Mouse (Mus musculus) NIH3T3 (cell line): ENCODE measurements around the gene 1700001P01Rik.

Experiments
- DNase-seq: peaks from one replicate; pipeline ENCODE4 v3.0.0-alpha.2; 2012; ENCODE audit warnings: low read depth

1700001P01Rik gene

DNA sequence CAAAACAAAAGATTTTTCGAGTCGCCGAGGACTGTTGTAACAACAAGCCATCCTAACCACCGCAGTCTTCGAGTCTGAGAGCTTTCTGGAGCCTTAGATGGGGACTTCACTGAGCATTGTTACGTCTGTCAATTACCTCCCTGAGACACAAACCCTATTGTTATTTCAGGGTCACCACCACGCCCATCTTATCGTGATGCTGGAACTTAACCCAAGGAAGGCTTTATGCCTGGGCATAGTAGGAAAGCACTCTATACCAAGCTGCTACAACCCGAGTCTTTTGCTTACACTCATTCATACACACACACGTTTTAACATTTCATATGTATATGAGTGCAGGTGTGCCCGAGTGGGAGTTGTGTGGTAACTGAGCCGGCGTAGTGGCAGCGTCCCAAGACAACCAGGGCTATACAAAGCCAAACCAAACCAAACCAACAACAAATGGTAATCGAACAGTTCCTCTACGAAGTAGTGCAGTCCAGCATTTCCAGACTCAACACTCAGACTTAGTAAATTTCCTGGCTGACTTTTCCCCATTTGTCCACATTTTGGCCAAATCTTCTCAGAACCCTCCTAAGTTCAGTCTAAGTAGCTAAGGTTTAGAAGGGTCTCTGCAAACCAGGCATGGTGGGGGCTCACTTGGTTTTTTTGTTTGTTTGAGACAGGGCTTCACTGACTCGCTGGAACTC lies at the start of gene 1700001P01Rik:
Gene 1700001P01Rik (minus strand): TSS at position 111 of the 689 bp plus-strand sequence.
- DNase-seq = no peak

DNA sequence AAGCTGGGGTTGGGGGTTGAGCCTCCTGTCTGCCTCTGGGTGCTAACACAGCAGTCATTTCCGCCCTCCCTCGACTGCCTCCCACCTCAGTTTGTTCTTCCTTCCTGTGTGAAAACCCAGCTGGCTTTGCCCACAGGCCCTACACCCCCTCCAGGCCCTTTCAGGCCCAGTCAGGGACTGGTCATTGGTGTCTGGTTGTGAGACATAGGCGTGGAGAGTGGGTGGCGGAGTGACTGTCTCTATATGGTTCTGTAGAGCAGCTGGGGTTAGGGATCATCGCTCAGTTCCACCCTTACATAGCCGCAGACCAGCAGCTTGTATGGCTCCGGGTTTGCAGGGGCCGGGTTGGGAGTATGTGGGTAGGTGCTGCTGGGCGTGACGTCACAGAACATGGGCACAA lies 49.6 kb upstream of the 1700001P01Rik start:
- no peak for DNase-seq

- DNase-seq = no peak
Measured at GRCm38 (mm10) chr11:97824895-97825294, 49.2 kb upstream of the 1700001P01Rik start.

DNA sequence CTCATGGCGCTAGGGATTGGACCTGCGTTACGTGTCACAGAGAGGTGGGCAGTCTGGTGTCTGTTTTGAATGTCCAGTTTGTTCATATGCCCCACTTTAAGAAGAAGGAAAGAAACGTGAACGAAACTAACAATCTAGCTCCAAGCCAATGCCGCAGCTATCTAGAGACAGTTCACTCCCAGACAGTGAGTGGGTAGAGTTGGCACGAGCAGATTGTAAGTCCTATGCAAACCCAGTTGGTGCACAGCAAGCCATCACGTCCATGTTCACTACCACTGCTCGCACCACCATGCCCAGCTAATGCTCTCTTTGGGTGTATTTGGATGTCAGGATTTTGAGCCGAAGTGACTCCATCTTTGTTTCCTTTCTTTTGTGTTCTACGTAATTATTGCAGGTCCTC lies 48.5 kb upstream of the 1700001P01Rik start:
- no peak for DNase-seq

DNA sequence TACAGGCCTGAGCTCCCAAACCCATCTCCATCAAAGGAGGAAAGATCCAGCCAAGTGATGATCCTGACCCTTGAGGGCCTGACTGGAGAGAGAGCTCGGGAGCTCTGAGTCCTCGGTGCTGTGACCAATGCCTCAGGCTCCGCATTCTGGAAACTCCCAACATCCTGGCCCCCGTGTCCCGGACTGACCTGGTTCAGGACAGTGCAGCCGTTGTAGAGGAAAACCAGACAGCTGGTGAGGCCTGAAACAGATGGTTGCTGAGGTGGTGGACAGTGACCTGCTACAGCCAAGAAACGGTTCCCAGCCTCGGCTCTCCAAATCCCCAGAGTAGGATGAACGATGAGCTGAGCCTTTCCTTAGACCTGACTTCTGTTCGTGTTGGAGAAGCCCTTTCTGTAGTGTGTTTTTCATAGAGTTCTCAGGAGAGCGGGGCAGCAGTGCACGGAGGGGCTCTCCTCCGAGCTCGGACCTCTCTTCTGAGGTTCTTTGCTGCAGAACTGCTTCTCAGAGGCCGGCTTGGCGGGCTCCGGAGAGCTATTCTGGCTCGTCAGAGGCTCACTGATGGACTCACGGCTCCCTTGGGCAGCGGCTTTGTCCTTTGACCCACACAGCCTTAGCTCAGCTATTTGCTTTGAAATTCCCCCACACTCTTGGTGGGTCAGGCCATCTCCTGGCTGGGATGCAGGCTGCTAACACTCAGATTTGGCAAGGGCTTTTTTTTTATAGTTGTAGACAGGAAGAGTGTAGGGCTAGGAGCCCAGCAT lies 47.3 kb upstream of the 1700001P01Rik start:
- DNase-seq = no peak

DNA sequence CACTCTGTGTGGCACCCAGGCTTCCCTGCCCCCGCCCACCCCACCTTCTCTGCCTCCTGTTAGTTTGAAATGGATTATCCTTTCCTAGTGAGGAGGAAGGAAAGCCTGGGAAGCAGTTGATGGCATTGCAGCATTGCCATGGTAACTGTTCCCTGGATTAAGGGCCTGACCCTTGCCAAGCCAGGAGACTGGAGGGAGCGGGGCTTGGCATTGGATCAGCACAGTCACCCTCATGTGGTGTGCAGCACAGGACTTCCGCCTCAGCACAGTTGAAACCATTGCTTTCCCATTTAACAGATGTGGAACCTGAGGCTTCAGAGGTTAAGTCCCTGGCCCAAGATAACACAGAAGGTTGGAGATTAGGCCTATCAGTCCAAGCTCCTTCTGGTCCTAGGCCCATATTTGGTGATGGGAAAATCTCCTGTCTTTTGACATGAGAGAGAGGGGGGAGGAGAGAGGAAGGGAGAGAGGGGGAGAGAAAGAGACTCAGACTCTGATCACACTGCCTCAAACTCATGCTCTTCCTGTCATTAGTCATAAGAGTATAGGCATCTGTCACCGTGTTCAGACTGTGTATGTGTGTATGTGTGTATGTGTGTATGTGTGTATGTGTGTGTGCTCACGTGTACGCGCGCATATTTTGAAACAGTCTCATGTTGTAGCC lies 45.8 kb upstream of the 1700001P01Rik start:
- peak; percentile 65 for DNase-seq

DNA sequence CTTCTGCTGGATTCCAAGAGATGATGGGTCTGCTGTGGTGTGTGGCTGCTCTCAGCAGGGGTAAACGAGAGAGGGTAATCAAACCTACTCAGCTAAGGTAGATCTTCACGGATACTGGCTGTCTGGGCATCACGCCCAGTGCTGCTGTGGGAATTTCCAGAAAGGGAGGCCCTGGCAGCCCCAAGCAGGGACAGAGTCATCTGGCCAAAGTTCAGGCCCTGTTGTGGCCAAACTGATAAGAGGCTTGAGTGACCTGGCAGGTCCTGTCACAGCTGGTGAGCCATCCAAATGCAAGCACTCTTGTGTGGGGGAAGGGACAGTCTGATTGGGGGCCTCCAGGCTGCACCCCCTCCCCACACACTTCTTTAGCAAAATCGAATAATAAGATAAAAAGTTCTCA lies 45.1 kb upstream of the 1700001P01Rik start:
- DNase-seq = peak; percentile 67

- no peak for DNase-seq
Measured at GRCm38 (mm10) chr11:97819923-97820322, 44.2 kb upstream of the 1700001P01Rik start.

GRCm38 (mm10) chr11:97819102-97819501 lies 43.4 kb upstream of the 1700001P01Rik start:
- no peak for DNase-seq

GRCm38 (mm10) chr11:97818571-97818970 lies 42.9 kb upstream of the 1700001P01Rik start:
- peak; percentile 53 for DNase-seq

DNA sequence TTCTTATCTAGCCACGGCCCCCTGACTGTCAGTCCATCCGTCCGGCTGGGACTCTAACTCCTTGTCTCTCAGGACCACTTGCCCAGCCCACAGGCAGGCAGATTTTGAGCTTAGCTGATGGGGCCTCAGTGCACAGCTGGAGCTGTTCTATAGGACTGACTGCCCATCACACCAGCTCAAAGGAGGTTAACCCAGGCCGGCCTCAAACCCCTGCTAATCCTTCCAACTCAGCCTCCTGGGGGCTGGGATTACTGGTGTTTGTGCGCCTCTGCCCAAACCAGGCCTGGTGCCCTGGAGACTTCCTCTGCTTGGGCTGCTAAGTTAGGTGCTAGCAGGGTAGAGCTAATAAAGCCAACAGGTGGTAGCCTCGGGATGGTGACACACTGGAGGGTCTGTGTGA lies 42.3 kb upstream of the 1700001P01Rik start:
- no peak for DNase-seq

DNA sequence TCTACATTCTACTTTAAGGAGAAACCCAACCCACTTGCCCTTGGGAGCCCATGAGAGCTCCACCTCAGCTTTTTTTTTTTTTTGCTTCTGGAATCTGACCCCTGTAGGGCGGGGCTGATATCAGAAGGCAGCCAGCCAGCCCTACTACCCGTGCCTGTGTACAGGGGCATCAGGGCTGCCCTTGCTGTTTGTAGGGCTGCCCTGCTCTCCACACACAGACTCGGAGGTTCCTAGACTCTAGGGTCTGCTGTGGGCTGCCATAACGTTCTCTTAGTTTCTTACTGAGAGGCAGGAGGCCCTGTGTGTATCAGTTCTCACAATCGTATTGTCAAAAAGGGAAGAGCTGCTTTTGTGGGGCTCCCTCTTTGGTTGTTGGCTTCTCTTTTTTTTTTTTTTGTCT lies 41.7 kb upstream of the 1700001P01Rik start:
- peak; percentile 18 for DNase-seq

- no peak for DNase-seq
Measured at GRCm38 (mm10) chr11:97816916-97817315, 41.2 kb upstream of the 1700001P01Rik start.

DNA sequence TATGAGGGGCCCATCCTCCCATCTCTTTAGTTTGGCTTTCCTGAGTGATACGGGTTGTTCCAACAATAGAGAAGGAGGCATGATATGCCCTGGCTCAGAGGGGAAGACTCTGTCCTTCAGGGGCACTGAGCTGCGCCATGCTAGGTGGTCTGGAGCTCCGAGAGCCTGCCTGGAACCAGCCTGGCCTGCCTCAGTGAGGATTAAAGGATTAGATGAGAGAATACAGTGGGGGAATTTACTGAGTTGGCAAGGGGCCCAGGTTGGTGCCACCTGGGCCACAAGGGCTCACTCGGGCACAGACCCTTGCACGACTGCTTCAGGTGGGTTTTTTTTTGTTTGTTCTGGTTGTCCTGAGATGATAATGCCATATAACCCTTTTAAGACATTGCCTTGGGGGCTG lies 40.5 kb upstream of the 1700001P01Rik start:
- no peak for DNase-seq

- no peak for DNase-seq
Measured at GRCm38 (mm10) chr11:97815736-97816135, 40.0 kb upstream of the 1700001P01Rik start.

GRCm38 (mm10) chr11:97813746-97814515 lies 38.2 kb upstream of the 1700001P01Rik start:
- DNase-seq = no peak

DNA sequence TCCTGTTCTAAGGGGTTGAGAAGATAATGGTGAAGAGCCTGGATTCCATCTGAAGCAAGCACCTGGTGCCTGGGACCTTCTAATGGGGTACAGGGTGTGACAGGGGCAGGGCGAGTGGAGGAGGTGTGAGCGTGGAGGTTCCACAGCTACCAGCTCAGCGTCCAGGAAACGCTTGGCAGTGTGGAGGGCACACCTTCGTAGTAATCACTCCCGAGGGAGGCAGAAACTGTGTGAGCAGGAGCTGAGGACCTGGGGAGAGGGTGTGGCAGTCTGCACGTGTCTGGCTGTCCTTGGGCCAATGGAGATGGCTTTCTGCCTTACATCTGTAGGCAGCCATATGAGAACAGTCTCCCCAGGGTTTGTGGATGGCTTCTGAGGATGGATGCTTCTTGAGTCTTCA lies 37.4 kb upstream of the 1700001P01Rik start:
- DNase-seq = no peak

GRCm38 (mm10) chr11:97812491-97812921 lies 36.8 kb upstream of the 1700001P01Rik start:
- no peak for DNase-seq

DNA sequence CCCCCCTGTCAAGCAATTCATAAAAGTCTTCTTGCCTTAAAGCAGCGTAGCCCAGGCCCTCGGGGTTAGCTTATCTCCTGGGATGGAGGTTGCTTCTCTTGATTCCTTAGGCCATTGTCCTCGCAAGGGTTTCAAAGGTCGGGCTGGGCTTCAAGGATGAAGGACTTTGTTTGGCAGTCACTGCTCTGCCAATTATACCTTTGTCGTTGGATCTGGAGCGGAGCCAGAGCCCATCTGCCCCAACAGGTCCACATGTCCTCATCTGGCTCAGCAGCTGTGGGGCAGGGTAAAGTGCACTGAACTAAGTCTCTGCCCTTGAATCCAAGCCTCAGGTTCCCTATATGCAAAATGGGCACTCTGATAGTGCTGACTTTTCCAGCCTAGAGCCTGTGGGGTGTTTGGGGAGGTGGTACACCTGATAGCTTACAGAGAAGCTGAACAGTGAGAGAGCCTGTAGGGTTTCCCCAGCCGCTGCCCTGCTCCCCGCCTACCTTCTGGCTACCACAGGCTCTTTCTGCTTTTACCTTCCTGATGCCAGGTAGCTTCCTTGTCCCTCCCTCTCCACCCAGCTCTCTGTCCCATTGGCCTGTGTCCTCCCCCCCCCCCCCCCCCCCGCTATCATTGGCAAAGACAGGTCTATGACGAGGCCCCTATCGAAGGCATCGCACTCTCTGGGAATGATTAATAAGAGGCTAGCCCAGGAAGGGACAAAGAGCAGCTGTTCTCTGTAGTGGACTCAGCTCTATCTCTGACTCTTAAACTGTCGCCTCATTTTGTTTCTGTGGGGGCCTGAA lies 36.0 kb upstream of the 1700001P01Rik start:
- DNase-seq = no peak

DNA sequence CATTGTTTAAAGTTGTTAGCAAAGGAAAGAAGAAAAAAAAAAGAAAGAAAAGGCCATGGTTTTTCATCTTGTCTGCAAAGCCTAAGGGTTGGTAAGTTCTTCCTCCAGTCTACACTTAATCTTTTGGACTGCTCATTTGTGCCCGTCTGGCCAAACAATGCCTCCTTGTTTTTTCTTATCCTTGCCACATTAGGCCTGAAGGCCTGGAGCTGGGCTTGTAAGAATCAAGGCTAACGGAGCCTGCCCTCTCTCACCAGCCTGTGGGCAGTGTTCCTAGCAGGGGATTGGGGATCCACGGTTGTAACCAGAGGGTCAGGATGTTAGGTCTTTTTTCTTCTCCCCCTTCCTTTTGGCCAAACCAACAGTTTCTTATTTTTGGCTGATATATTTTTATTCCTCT lies 35.3 kb upstream of the 1700001P01Rik start:
- no peak for DNase-seq

DNA sequence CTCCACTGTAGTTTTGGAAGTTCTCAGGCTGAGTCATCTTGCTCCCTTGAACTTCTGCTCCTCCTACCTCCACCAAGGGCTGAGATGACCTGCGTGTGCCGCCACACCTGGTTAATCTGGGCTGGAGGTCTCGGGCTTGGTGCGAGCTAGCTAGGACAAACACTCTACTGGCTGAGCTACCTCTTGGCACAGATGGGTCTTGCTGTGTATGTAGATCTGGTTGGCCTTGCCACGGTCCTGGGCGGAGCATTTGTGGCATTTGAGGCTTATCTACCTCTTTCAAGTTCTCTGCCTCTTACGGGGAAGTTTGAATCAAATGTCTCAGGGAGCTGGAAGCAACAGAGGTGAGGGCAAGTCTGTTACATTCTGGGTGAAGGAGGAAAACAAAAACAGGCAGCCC lies 34.6 kb upstream of the 1700001P01Rik start:
- no peak for DNase-seq
